Mouse (Mus musculus) limb, embryonic 14.5 days (tissue): ENCODE measurements at regions not wholly inside any gene's neighbourhood (a gene's known extent, or its start where the extent isn't known, plus 50 kb on each side); places are given as distances from the start of the nearest gene placed in this dataset.
A peak's percentile ranks its signal among the peaks of the same experiment; 100 is the strongest.

Source experiments
- ATAC-seq: fragments of 200-750 bp; cut with Nextera tagmentation; 2 replicates; pipeline ENCODE4 v1.8.0; 2017; ENCODE audit warnings: low read depth, moderate number of reproducible peaks, moderate TSS enrichment; ENCODE audit not compliant: low FRiP score
- DNase-seq: peaks from one replicate; pipeline ENCODE4 v3.0.0-alpha.2; 2015; ENCODE audit warnings: low spot score
- H3K27ac ChIP-seq: fragments of 300-500 bp; sonication (generic); replicated peaks from 2 replicates; pipeline ENCODE4 v1.5.1; 2014; ENCODE audit warnings: low read depth, mild to moderate bottlenecking, low read length, moderate library complexity, mixed read lengths
- H3K27me3 ChIP-seq: fragments of 300-500 bp; sonication (generic); 2 replicates; pipeline ENCODE4 v1.6.1; 2014; ENCODE audit warnings: low read length, mixed read lengths; ENCODE audit not compliant: control insufficient read depth, insufficient read depth
- H3K36me3 ChIP-seq: fragments of 300-500 bp; sonication (generic); 2 replicates; pipeline ENCODE4 v1.6.1; 2014; ENCODE audit warnings: mild to moderate bottlenecking, low read length, moderate library complexity, mixed read lengths; ENCODE audit not compliant: control insufficient read depth, insufficient read depth
- H3K4me1 ChIP-seq: fragments of 300-500 bp; sonication (generic); 2 replicates; pipeline ENCODE4 v1.6.1; 2014; ENCODE audit warnings: antibody characterized with exemption, low read length, mixed read lengths; ENCODE audit not compliant: control insufficient read depth, insufficient read depth
- H3K4me2 ChIP-seq: fragments of 300-500 bp; sonication (generic); replicated peaks from 2 replicates; pipeline ENCODE4 v1.6.1; 2014; ENCODE audit warnings: low read depth, mild to moderate bottlenecking, low read length, moderate library complexity; ENCODE audit not compliant: severe bottlenecking
- H3K4me3 ChIP-seq: fragments of 300-500 bp; sonication (generic); replicated peaks from 2 replicates; pipeline ENCODE4 v1.5.1; 2014; ENCODE audit warnings: low read length
- H3K9ac ChIP-seq: fragments of 300-500 bp; sonication (generic); 2 replicates; pipeline ENCODE4 v1.6.1; 2014; ENCODE audit warnings: mild to moderate bottlenecking, low read depth, low read length, moderate library complexity; ENCODE audit not compliant: severe bottlenecking
- H3K9me3 ChIP-seq: fragments of 300-500 bp; sonication (generic); 2 replicates; pipeline ENCODE4 v1.6.1; 2016; ENCODE audit warnings: low read length; ENCODE audit not compliant: control insufficient read depth
- POLR2A ChIP-seq: fragments of 200-500 bp; IDR thresholded peaks from 2 replicates; pipeline ENCODE4 v1.8.0; 2012; ENCODE audit warnings: inconsistent platforms, mild to moderate bottlenecking, moderate library complexity, borderline replicate concordance; ENCODE audit not compliant: insufficient read depth, insufficient read length; ENCODE audit errors: extremely low read depth
- WGBS: fragments of 180-500 bp; shearing (Covaris S2); extraction: QIAGEN DNeasy Blood & Tissue Kit; methylation state at CpG from one replicate; pipeline ENCODE4 v1.1.7; 2014; 5-methylcytosine and 5-hydroxymethylcytosine counted together

- Histone ChIP-seq H3K27ac (no peak overlapping the region), H3K9me3 (no peaks in the 10 kb centered on the region), H3K27me3 (peaks cover 54% of the 10 kb centered on the region), H3K9ac (no peak overlapping the region), H3K4me1 (peaks cover 10% of the 10 kb centered on the region), H3K4me2 (no peak overlapping the region), H3K36me3 (no peaks in the 10 kb centered on the region), H3K4me3 (no peak overlapping the region)
- TF ChIP-seq POLR2A: no peak
- ATAC-seq (no peak), DNase-seq (no peak)
- 74% methylated on average over 3 of the region's 3 CpGs for WGBS
Measured at GRCm38 (mm10) chr9:122566060-122566459, 181.1 kb upstream of the Topaz1 start.

DNA sequence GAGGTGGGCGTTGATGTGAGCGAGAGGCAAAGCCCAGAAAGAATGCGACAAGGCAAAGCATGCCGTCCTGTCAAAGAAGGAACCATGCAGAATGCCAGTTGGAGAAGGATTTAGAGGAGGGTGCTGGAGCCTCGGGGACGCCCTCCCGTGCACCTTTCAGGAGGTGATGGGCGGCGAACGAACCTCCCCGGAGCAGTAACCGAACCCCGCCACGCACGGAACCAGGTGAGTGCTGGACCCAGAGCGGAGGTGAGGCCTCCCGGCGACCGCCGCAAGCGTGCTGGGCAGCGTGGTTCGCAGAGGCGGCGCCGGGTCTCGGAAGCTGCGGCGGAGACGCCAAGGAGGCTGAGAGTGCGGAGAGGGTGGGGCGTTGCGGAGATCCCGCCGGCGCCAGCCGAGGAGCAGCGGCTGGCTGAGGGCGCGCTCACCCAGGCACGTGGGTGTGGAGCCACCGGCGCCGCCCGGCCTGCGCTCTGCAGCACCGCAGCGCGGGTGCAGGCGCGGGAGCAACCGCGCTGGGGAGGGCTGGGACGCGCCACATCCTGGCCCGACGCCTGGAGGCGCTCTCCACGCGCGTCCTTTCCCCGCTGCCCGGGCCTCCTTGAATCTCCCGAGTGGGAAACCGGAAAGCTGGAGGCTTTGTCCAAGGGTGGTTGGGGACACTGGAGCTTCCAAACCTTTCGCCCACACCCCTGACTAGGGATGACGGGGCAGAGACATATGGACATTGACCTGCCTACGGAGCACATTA lies 178.3 kb upstream of the Topaz1 start:
- Histone ChIP-seq H3K9ac (no peak overlapping the region; the same call in 1 of the 2 replicates), H3K27ac (no peak overlapping the region), H3K4me1 (peaks cover 10% of the 10 kb centered on the region), H3K4me3 (peak overlapping the region; percentile 45), H3K36me3 (no peaks in the 10 kb centered on the region), H3K4me2 (peak overlapping the region; percentile 89), H3K27me3 (peaks cover 81% of the 10 kb centered on the region), H3K9me3 (no peaks in the 10 kb centered on the region)
- WGBS: under 1% methylated on average over 47 of the region's 68 CpGs
- DNase-seq (no peak), ATAC-seq (no peak)
- no peak for TF ChIP-seq POLR2A

DNA sequence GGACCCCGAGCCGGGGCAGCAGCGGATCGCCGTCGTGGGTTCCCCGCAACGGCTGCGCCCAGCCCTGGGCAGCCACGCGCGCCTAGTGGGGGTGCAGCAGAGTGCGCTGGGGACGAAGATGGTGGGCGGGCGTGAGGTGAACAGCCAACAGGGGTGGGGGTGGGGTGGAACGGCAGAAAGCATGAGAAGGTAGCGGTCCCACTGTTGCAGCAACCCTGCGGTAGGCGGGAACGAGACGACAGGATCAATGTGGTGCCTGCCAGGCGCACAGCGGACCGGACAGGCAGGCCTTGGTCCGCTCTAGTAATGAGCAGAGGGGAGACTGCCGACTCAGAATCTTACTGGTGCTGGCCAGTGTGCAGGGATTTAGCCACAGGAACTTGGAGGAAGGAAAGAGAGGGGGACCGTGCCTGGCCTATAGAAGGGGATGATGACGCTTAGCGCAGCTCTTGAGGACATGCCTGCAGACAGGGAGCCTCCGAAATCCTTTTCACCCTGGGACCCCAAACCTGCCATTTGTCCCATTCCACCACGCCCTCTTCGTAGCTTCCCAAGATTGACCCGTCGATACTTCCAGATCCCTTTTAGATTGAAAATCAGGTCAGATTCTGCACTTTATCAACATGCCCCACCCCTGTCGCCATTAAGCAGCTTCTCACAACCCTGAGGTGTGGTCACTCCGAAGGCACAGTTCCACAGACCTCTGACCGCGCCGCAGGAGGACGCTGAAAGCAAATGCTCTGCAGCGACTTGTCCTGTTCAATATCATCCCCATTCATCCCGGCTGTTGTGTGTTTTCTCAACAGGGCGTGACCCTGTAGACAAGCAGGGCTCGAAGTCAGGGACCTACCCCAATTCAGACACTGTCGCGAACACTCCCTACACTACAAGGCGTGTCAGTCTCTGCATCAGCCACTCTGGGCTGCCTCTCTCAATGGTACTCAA lies 177.4 kb upstream of the Topaz1 start:
- H3K4me3 ChIP-seq: peak overlapping the region; percentile 45
- H3K9me3 ChIP-seq: no peaks in the 10 kb centered on the region
- ATAC-seq (no peak), DNase-seq (no peak)
- H3K27me3 ChIP-seq: peaks cover 82% of the 10 kb centered on the region
- no peak for TF ChIP-seq POLR2A
- no peaks in the 10 kb centered on the region for H3K36me3 ChIP-seq
- WGBS: under 1% methylated on average over 38 of the region's 48 CpGs
- no peak overlapping the region for H3K27ac ChIP-seq
- peak overlapping the region; percentile 89 for H3K4me2 ChIP-seq
- no peak overlapping the region for H3K9ac ChIP-seq
- peaks cover 10% of the 10 kb centered on the region for H3K4me1 ChIP-seq

DNA sequence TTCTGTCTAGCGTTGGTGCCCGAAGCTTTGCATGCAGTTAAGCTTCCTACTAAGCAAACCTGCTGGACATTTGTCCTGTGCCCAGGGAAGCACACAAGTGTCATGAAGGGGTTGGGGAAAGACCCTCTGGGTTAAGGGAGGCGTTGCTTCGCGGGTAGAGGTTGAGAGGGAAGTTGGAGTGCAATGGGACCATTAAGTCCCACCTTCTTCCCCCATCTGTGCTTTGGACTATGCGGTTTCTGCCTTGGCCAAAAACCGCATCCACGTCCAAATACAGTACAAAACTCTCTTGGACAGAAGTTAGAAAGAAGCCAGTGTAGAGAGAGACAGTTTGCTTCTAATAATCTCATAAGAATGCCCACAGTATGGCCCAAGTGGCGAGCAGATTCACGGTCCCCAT lies 176.1 kb upstream of the Topaz1 start:
- ATAC-seq: no peak
- peaks cover 10% of the 10 kb centered on the region for H3K4me1 ChIP-seq
- peaks cover 82% of the 10 kb centered on the region for H3K27me3 ChIP-seq
- no peak overlapping the region for H3K27ac ChIP-seq
- no peak overlapping the region for H3K9ac ChIP-seq
- no peak for DNase-seq
- no peaks in the 10 kb centered on the region for H3K36me3 ChIP-seq
- no peak overlapping the region for H3K4me2 ChIP-seq
- H3K4me3 ChIP-seq: peak overlapping the region; percentile 52
- H3K9me3 ChIP-seq: no peaks in the 10 kb centered on the region
- 5% methylated on average over 10 of the region's 10 CpGs for WGBS
- TF ChIP-seq POLR2A: no peak

DNA sequence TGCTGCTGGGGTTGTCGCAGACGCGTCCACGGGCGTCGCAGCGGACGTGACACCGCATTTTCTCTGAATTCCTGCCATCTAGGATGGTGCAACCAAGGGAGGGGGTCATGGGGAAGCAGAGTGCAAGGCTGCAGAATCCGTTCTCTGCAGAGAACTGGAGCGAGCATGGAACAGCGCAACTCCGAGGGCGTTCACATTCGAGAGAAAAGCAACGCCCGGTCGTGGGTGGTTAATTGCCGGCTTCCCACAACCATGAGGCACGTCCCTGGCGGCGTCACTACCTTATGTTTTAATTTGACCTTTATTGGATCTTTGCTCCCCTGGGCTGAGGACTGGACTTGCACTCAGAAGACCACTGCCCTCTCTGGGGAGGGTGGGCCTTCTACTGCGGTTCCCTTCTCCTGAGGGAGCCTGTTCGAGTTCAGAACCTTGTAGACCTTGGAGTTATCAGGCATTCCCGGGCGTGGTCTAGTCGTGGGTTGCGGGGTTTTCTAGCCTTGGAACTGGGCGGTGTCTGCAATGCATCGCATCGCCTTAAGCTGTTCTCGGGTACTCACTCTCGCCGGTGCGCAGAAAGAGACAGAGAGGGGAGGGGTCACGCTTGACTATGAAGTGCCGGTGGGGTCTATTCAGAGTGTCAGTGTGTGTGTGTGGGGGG lies 175.6 kb upstream of the Topaz1 start:
- peak; percentile 10; the same call in 1 of the 2 replicates for ATAC-seq
- Histone ChIP-seq H3K4me1 (peaks cover 10% of the 10 kb centered on the region), H3K36me3 (no peaks in the 10 kb centered on the region), H3K9me3 (no peaks in the 10 kb centered on the region), H3K4me3 (peak overlapping the region; percentile 52), H3K9ac (no peak overlapping the region), H3K27me3 (peaks cover 81% of the 10 kb centered on the region), H3K27ac (no peak overlapping the region), H3K4me2 (peak overlapping the region; percentile 91)
- TF ChIP-seq POLR2A: no peak
- DNase-seq: no peak
- under 1% methylated on average over 37 of the region's 37 CpGs for WGBS
